Mouse (Mus musculus): ENCODE measurements around the gene Calr. TPM values are rescaled to one million over a fixed set of nuclear protein-coding genes. Genes with fewer than 3 reads are reported as not detected.

Gene Calr
- polyA plus RNA-seq, 1 experiment, result not detected

DNA sequence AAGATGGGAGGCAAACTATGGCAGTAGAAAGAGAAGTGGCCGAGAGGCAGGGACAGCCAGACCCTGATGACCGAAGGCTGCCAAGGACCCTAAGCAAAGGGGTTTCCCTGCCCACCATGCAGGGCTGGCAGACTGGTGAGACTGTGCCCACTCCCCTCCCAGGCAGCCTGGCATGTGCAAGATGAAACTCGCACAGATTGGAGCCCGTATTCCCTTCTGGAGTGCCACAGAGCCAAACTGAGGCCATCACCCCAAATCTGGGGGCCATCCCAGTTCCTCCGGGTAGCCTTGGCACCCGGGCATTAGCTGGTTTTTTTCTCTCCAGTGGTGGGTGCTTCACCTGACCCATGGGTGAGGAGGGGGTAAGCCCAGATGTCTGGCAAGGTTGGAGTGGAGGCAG lies 48.8 kb downstream of the Calr start:
- WGBS, result 71% methylated on average over 6 of the region's 6 CpGs
- H3K4me3 ChIP-seq (ENCODE audit: insufficient read depth, low read depth, low read length), result no peak overlapping the region
- no peak overlapping the region for H3K27ac ChIP-seq (ENCODE audit: insufficient read depth, low read depth, low read length)
- H3K4me1 ChIP-seq (ENCODE audit: control insufficient read depth, insufficient read depth, low read length), result peaks cover 33% of the 10 kb centered on the region
- no peak for TF ChIP-seq POLR2A (IDR thresholded peaks at IDR 0.05; ENCODE audit: insufficient read depth, low read depth, low read length)
- TF ChIP-seq CTCF (IDR thresholded peaks at IDR 0.05; ENCODE audit: insufficient read depth, low read depth, low read length), result no peak

DNA sequence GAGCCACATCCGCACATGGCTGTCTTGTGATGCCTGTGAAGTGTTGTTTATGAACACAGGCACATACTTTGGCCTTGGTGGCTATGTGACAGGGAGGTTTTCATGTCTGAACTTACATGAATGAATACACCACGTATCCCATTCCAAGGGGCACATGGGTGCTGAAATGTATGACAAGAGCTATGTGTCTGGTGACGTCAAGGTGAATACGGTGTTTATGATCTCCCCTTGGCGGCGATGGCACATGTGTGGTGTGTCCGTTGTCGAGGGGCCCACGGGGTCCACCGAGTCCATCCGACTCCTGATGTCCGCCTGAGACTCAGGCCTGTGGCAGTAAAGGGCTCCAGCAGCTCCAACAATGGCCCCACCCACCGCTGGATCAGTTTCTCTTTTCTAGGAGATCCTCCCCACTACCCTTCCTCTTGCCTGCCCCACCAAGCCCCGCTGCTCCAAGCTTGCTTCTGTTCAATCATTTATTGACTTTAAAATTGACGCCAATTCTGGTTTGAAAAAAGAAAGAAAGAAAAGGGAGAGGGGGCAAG lies 49.4 kb downstream of the Calr start:
- H3K27ac ChIP-seq (ENCODE audit: insufficient read depth, low read depth, low read length), result no peak overlapping the region
- H3K4me3 ChIP-seq (ENCODE audit: insufficient read depth, low read depth, low read length), result no peak overlapping the region
- 84% methylated on average over 15 of the region's 15 CpGs for WGBS
- H3K4me1 ChIP-seq (ENCODE audit: control insufficient read depth, insufficient read depth, low read length), result peaks cover 34% of the 10 kb centered on the region
- TF ChIP-seq CTCF (IDR thresholded peaks at IDR 0.05; ENCODE audit: insufficient read depth, low read depth, low read length), result no peak
- TF ChIP-seq POLR2A (IDR thresholded peaks at IDR 0.05; ENCODE audit: insufficient read depth, low read depth, low read length), result no peak

DNA sequence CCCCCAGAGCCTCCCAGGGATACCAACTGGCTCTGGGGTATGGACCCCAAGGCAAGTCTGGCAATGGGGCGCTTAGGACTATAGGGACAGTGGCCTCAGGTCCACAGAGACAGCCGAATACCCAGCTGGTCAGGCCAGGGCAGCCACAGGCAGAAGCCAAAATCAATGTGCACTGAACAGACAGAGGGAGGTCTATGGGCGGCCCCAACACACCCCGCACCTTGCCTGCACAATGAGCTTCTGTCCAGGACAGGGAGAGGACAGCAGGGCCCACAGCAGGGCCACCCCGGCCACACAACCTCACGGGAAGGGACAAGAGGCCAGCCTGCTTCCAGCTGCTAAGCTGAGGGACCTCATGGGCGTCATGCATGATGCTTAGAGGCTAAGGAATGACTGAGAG lies 52.2 kb downstream of the Calr start:
- H3K4me3 ChIP-seq (ENCODE audit: insufficient read depth, low read depth, low read length), result no peak overlapping the region
- TF ChIP-seq CTCF (IDR thresholded peaks at IDR 0.05; ENCODE audit: insufficient read depth, low read depth, low read length) (no peak), POLR2A (IDR thresholded peaks at IDR 0.05; ENCODE audit: insufficient read depth, low read depth, low read length) (no peak)
- WGBS, result 59% methylated on average over 7 of the region's 7 CpGs
- peaks cover 43% of the 10 kb centered on the region for H3K4me1 ChIP-seq (ENCODE audit: control insufficient read depth, insufficient read depth, low read length)
- peak overlapping the region; percentile 83 for H3K27ac ChIP-seq (ENCODE audit: insufficient read depth, low read depth, low read length)

DNA sequence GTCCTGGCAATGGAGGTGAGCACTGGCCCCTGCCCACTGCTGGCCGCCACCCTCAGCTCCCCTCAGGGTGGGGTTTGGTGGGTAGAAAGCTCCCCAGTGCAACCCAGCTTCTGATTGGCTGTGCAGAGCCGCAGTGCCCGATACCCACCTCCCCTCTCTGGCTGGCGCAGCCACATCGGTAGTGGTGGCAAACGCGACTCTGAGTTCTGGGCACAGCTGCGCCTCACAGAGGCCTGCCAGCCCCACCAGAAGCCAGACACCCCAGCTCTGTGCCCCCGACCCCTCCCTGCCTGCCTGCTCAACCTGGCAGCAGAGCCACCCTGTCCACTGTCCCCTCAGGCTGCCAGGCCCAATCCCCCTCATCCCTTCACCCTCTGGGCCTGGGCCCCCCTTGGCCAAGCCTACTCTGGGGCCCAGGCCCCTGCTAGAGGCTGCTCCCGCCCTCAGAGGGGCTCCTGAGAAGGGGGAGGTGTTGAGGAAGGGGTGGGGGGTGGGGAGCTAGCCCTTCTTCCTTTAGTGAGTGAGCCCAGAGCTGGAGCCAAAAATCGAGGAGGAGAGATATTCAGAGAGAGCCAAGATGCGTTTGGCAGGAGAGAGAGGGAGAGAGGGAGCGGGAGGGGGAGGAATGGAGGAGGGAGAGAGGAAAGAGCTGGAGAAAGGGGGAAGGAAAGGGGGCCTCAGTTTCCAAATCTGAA lies 52.8 kb downstream of the Calr start:
- Histone ChIP-seq H3K27ac (ENCODE audit: insufficient read depth, low read depth, low read length) (peak overlapping the region; percentile 83), H3K4me3 (ENCODE audit: insufficient read depth, low read depth, low read length) (no peak overlapping the region), H3K4me1 (ENCODE audit: control insufficient read depth, insufficient read depth, low read length) (peaks cover 42% of the 10 kb centered on the region)
- WGBS, result 42% methylated on average over 13 of the region's 13 CpGs
- 0 out of 2 replicates have a peak, but pooled peaks have one; percentile 13 for TF ChIP-seq POLR2A (IDR thresholded peaks at IDR 0.05; ENCODE audit: insufficient read depth, low read depth, low read length)
- TF ChIP-seq CTCF (IDR thresholded peaks at IDR 0.05; ENCODE audit: insufficient read depth, low read depth, low read length), result no peak

DNA sequence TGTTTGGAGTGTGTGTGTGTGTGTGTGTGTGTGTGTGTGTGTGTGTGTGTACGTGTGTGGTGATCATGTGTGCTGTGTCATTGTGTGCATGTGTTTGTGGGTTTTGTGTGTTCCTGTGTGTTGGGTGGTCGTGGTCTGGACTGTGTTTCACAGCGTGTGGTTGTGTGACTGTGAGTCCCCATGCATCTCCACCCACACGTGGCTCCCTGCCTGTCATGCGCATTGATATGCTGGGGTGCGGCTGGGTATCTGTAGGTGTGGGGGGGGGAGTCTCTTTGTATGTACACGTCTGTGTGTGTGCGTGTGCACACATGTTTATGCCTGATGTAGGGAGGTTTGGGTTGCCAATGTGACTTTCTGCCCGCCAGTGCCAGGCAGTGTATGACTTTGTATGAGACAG lies 53.6 kb downstream of the Calr start:
- WGBS, result 72% methylated on average over 9 of the region's 9 CpGs
- TF ChIP-seq POLR2A (IDR thresholded peaks at IDR 0.05; ENCODE audit: insufficient read depth, low read depth, low read length) (no peak), CTCF (IDR thresholded peaks at IDR 0.05; ENCODE audit: insufficient read depth, low read depth, low read length) (no peak)
- peaks cover 43% of the 10 kb centered on the region for H3K4me1 ChIP-seq (ENCODE audit: control insufficient read depth, insufficient read depth, low read length)

DNA sequence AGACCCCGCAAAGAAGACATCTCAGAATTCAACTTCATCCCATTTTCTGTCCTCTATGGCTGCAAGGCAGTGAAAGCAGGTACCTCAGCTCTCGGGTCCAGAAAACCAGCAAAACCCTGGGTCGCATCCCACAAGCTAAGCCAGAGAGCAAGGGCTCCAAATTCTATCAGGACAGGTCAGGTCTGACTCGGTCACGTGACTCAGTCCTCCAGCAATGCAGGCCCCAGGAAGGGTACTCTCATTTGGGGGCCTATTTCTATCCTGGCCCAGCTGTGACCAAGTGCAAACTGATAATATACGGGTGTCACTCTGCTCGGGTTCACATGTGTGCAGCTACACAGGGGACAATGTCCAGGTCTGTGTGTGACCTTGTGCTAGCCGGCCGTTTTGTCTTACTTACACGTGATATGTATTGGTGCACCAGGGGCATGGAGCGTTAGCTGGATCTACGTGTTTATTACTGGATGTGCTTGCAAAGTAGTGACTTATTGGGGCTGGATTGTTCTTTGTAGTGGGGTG lies 54.2 kb downstream of the Calr start:
- TF ChIP-seq CTCF (IDR thresholded peaks at IDR 0.05; ENCODE audit: insufficient read depth, low read depth, low read length), result no peak
- TF ChIP-seq POLR2A (IDR thresholded peaks at IDR 0.05; ENCODE audit: insufficient read depth, low read depth, low read length), result no peak
- Histone ChIP-seq H3K4me3 (ENCODE audit: insufficient read depth, low read depth, low read length) (no peak overlapping the region), H3K4me1 (ENCODE audit: control insufficient read depth, insufficient read depth, low read length) (peaks cover 39% of the 10 kb centered on the region), H3K27ac (ENCODE audit: insufficient read depth, low read depth, low read length) (no peak overlapping the region; the same call in 1 of the 2 replicates)
- WGBS, result 82% methylated on average over 12 of the region's 12 CpGs

More for the DNA sequence above, 53.6 kb downstream of the Calr start:
- peak overlapping the region; percentile 81 for H3K27ac ChIP-seq (ENCODE audit: insufficient read depth, low read depth, low read length)
- no peak overlapping the region for H3K4me3 ChIP-seq (ENCODE audit: insufficient read depth, low read depth, low read length)

Other genes starting within 250 kb of the Calr start
- gene Ier2, start 184.1 kb downstream of the Calr start, polyA plus RNA-seq (2012; ENCODE audit: insufficient read depth, insufficient read length, low replicate concordance, missing spikeins), result not detected in 2 replicates
- not detected in 2 replicates for gene Trmt1, start 160.6 kb downstream of the Calr start, polyA plus RNA-seq (2012; ENCODE audit: insufficient read depth, insufficient read length, low replicate concordance, missing spikeins)
- gene Nacc1, start 159.1 kb downstream of the Calr start, polyA plus RNA-seq (2012; ENCODE audit: insufficient read depth, insufficient read length, low replicate concordance, missing spikeins), result not detected in 2 replicates
- gene Lyl1, start 145.5 kb downstream of the Calr start, polyA plus RNA-seq (2012; ENCODE audit: insufficient read depth, insufficient read length, low replicate concordance, missing spikeins), result not detected in 2 replicates
- not detected in 2 replicates for gene G430095P16Rik, start 123.9 kb downstream of the Calr start, polyA plus RNA-seq (2012; ENCODE audit: insufficient read depth, insufficient read length, low replicate concordance, missing spikeins)
- not detected in 2 replicates for gene Nfix, start 46.6 kb downstream of the Calr start, polyA plus RNA-seq (2012; ENCODE audit: insufficient read depth, insufficient read length, low replicate concordance, missing spikeins)
- not detected in 2 replicates for gene Dand5, start 24.1 kb downstream of the Calr start, polyA plus RNA-seq (2012; ENCODE audit: insufficient read depth, insufficient read length, low replicate concordance, missing spikeins)
- gene Gadd45gip1, start 15.4 kb downstream of the Calr start, polyA plus RNA-seq (2012; ENCODE audit: insufficient read depth, insufficient read length, low replicate concordance, missing spikeins), result not detected in 2 replicates
- not detected in 2 replicates for gene Rad23a, start 6.3 kb downstream of the Calr start, polyA plus RNA-seq (2012; ENCODE audit: insufficient read depth, insufficient read length, low replicate concordance, missing spikeins)
- gene Farsa, start 10.1 kb upstream of the Calr start, polyA plus RNA-seq (2012; ENCODE audit: insufficient read depth, insufficient read length, low replicate concordance, missing spikeins), result not detected in 2 replicates
- gene Syce2, start 25.2 kb upstream of the Calr start, polyA plus RNA-seq (2012; ENCODE audit: insufficient read depth, insufficient read length, low replicate concordance, missing spikeins), result not detected in 2 replicates
- gene Gcdh, start 47.0 kb upstream of the Calr start, polyA plus RNA-seq (2012; ENCODE audit: insufficient read depth, insufficient read length, low replicate concordance, missing spikeins), result not detected in 2 replicates
- not detected in 2 replicates for gene Klf1, start 55.0 kb upstream of the Calr start, polyA plus RNA-seq (2012; ENCODE audit: insufficient read depth, insufficient read length, low replicate concordance, missing spikeins)
- not detected in 2 replicates for gene Dnase2a, start 61.6 kb upstream of the Calr start, polyA plus RNA-seq (2012; ENCODE audit: insufficient read depth, insufficient read length, low replicate concordance, missing spikeins)
- gene Mast1, start 90.4 kb upstream of the Calr start, polyA plus RNA-seq (2012; ENCODE audit: insufficient read depth, insufficient read length, low replicate concordance, missing spikeins), result not detected in 2 replicates
- not detected in 2 replicates for gene Rtbdn, start 100.1 kb upstream of the Calr start, polyA plus RNA-seq (2012; ENCODE audit: insufficient read depth, insufficient read length, low replicate concordance, missing spikeins)
- gene Gm49661, start 122.5 kb upstream of the Calr start, polyA plus RNA-seq (2012; ENCODE audit: insufficient read depth, insufficient read length, low replicate concordance, missing spikeins), result not detected in 2 replicates
- gene Prdx2, start 122.7 kb upstream of the Calr start, polyA plus RNA-seq (2012; ENCODE audit: insufficient read depth, insufficient read length, low replicate concordance, missing spikeins), result not detected in 2 replicates
- gene Rnaseh2a, start 122.8 kb upstream of the Calr start, polyA plus RNA-seq (2012; ENCODE audit: insufficient read depth, insufficient read length, low replicate concordance, missing spikeins), result not detected in 2 replicates
- not detected in 2 replicates for gene Junb, start 131.8 kb upstream of the Calr start, polyA plus RNA-seq (2012; ENCODE audit: insufficient read depth, insufficient read length, low replicate concordance, missing spikeins)
- gene Hook2, start 143.7 kb upstream of the Calr start, polyA plus RNA-seq (2012; ENCODE audit: insufficient read depth, insufficient read length, low replicate concordance, missing spikeins), result not detected in 2 replicates
- not detected in 2 replicates for gene Best2, start 167.6 kb upstream of the Calr start, polyA plus RNA-seq (2012; ENCODE audit: insufficient read depth, insufficient read length, low replicate concordance, missing spikeins)
- gene Asna1, start 178.3 kb upstream of the Calr start, polyA plus RNA-seq (2012; ENCODE audit: insufficient read depth, insufficient read length, low replicate concordance, missing spikeins), result not detected in 2 replicates
- not detected in 2 replicates for gene Trir, start 179.9 kb upstream of the Calr start, polyA plus RNA-seq (2012; ENCODE audit: insufficient read depth, insufficient read length, low replicate concordance, missing spikeins)
- gene Tnpo2, start 190.0 kb upstream of the Calr start, polyA plus RNA-seq (2012; ENCODE audit: insufficient read depth, insufficient read length, low replicate concordance, missing spikeins), result not detected in 2 replicates
- gene Fbxw9, start 213.1 kb upstream of the Calr start, polyA plus RNA-seq (2012; ENCODE audit: insufficient read depth, insufficient read length, low replicate concordance, missing spikeins), result not detected in 2 replicates
- not detected in 2 replicates for gene Gm5741, start 221.0 kb upstream of the Calr start, polyA plus RNA-seq (2012; ENCODE audit: insufficient read depth, insufficient read length, low replicate concordance, missing spikeins)
- not detected in 2 replicates for gene Dhps, start 224.8 kb upstream of the Calr start, polyA plus RNA-seq (2012; ENCODE audit: insufficient read depth, insufficient read length, low replicate concordance, missing spikeins)
- gene Wdr83os, start 233.8 kb upstream of the Calr start, polyA plus RNA-seq (2012; ENCODE audit: insufficient read depth, insufficient read length, low replicate concordance, missing spikeins), result not detected in 2 replicates
- not detected in 2 replicates for gene Wdr83, start 234.4 kb upstream of the Calr start, polyA plus RNA-seq (2012; ENCODE audit: insufficient read depth, insufficient read length, low replicate concordance, missing spikeins)
- 98.2 TPM in 1 of 2 replicates, not detected in the other for gene Man2b1, start 236.3 kb upstream of the Calr start, polyA plus RNA-seq (2012; ENCODE audit: insufficient read depth, insufficient read length, low replicate concordance, missing spikeins)

Data from olfactory bulb, adult 2 months (tissue).